24 mouse cellular contexts compared by ENCODE assay signal in genomic region chr6:127362166-127362565, GRCm38 (mm10).
DNase-seq lines count a peak whose midpoint lies in the region; ATAC-seq lines count a peak whose summit lies in the region.
"Had no signal": no experiment of that assay in that cellular context is flagged by ENCODE, and none has a peak within 500 bp of the region (broad histone marks: within the 10 kb centered on the region; RNA-seq: fewer than 3 reads in every experiment).

No protein-coding gene starts in this region.

- peak overlapping the region; percentile 87 for H3K27ac ChIP-seq in midbrain, embryonic 10.5 days (replicated peaks)
- no peak overlapping the region for H3K27ac ChIP-seq in midbrain, embryonic 14.5 days (replicated peaks; ENCODE audit: low read depth, low read length)
- H3K27ac ChIP-seq in embryonic facial prominence, embryonic 10.5 days (replicated peaks), result peak overlapping the region; percentile 59
- H3K27ac ChIP-seq in limb, embryonic 10.5 days, result 0 out of 2 replicates have a peak overlapping the region, but pooled peaks have one; percentile 10
- H3K27ac ChIP-seq: heart, adult 2 months; heart, embryonic 13.5 days; hindbrain, embryonic 14.5 days; hindbrain, postnatal 0 days had no signal

- H3K4me2 ChIP-seq in midbrain, embryonic 14.5 days (ENCODE audit: low read length), result no peak overlapping the region
- H3K4me2 ChIP-seq: heart, embryonic 13.5 days; hindbrain, embryonic 14.5 days had no signal

- intact Hi-C loops in heart, postnatal 36 days (cut with DNase I), result no loop called here

- peaks cover 55% of the 10 kb centered on the region for H3K27me3 ChIP-seq in midbrain, embryonic 10.5 days (ENCODE audit: low read depth, poor library complexity, severe bottlenecking)
- peaks cover 6% of the 10 kb centered on the region; the same call in 1 of the 2 replicates for H3K27me3 ChIP-seq in midbrain, embryonic 14.5 days (ENCODE audit: control insufficient read depth, insufficient read depth, low read length)
- peaks cover 47% of the 10 kb centered on the region for H3K27me3 ChIP-seq in embryonic facial prominence, embryonic 10.5 days (replicated peaks; ENCODE audit: low read depth, poor library complexity, severe bottlenecking)
- peaks cover 22% of the 10 kb centered on the region; the same call in 1 of the 2 replicates for H3K27me3 ChIP-seq in limb, embryonic 10.5 days (ENCODE audit: low read depth, poor library complexity, severe bottlenecking)
- H3K27me3 ChIP-seq: Patski had no signal

- H3K4me3 ChIP-seq in midbrain, embryonic 10.5 days, result no peak overlapping the region
- H3K4me3 ChIP-seq in midbrain, embryonic 14.5 days (replicated peaks; ENCODE audit: low read depth, low read length), result no peak overlapping the region
- H3K4me3 ChIP-seq in embryonic facial prominence, embryonic 10.5 days, result no peak overlapping the region
- H3K4me3 ChIP-seq in limb, embryonic 10.5 days, result no peak overlapping the region
- H3K4me3 ChIP-seq: heart, adult 2 months; heart, embryonic 10.5 days; heart, embryonic 13.5 days had no signal

- no peak overlapping the region for H3K9ac ChIP-seq in midbrain, embryonic 14.5 days (replicated peaks; ENCODE audit: low read length)
- H3K9ac ChIP-seq: hindbrain, embryonic 14.5 days had no signal

- H3K36me3 ChIP-seq in midbrain, embryonic 10.5 days, result no peaks in the 10 kb centered on the region
- no peaks in the 10 kb centered on the region for H3K36me3 ChIP-seq in midbrain, embryonic 14.5 days (ENCODE audit: control insufficient read depth, insufficient read depth, low read length)
- H3K36me3 ChIP-seq in embryonic facial prominence, embryonic 10.5 days (replicated peaks), result no peaks in the 10 kb centered on the region
- no peaks in the 10 kb centered on the region for H3K36me3 ChIP-seq in limb, embryonic 10.5 days
- H3K36me3 ChIP-seq: G1E; heart, embryonic 10.5 days; heart, embryonic 13.5 days had no signal

- WGBS in midbrain, embryonic 10.5 days, result 74% methylated on average over 5 of the region's 5 CpGs
- 67% methylated on average over 5 of the region's 5 CpGs for WGBS in midbrain, embryonic 14.5 days
- WGBS in embryonic facial prominence, embryonic 10.5 days, result 79% methylated on average over 5 of the region's 5 CpGs
- WGBS in limb, embryonic 10.5 days, result 82% methylated on average over 5 of the region's 5 CpGs

- no peaks in the 10 kb centered on the region for H3K9me3 ChIP-seq in midbrain, embryonic 10.5 days (replicated peaks)
- no peaks in the 10 kb centered on the region for H3K9me3 ChIP-seq in midbrain, embryonic 14.5 days (ENCODE audit: control insufficient read depth, low read length)
- no peaks in the 10 kb centered on the region for H3K9me3 ChIP-seq in embryonic facial prominence, embryonic 10.5 days
- no peaks in the 10 kb centered on the region for H3K9me3 ChIP-seq in limb, embryonic 10.5 days (replicated peaks)
- H3K9me3 ChIP-seq: G1E; heart, embryonic 10.5 days; heart, embryonic 13.5 days had no signal

- no peak for ATAC-seq in midbrain, embryonic 14.5 days (ENCODE audit: low FRiP score, low TSS enrichment)
- ATAC-seq: forebrain, embryonic 14.5 days; hindbrain, postnatal 0 days; inflammation-experienced regulatory T-cells, adult 6 months; Patski had no signal

- peaks cover 89% of the 10 kb centered on the region for H3K4me1 ChIP-seq in midbrain, embryonic 10.5 days
- H3K4me1 ChIP-seq in midbrain, embryonic 14.5 days (ENCODE audit: control insufficient read depth, insufficient read depth, low read length), result peaks cover 5% of the 10 kb centered on the region
- peaks cover 64% of the 10 kb centered on the region for H3K4me1 ChIP-seq in embryonic facial prominence, embryonic 10.5 days
- peaks cover 27% of the 10 kb centered on the region for H3K4me1 ChIP-seq in limb, embryonic 10.5 days

- peak; percentile 78 for DNase-seq in heart, adult 11 months
- DNase-seq in heart, postnatal 36 days, result no peak
- DNase-seq in midbrain, embryonic 10.5 days (ENCODE audit: low spot score), result peak; percentile 18
- no peak for DNase-seq in midbrain, embryonic 14.5 days
- no peak for DNase-seq in embryonic facial prominence, embryonic 10.5 days (ENCODE audit: low spot score)
- DNase-seq in limb, embryonic 10.5 days (ENCODE audit: low spot score), result no peak
- DNase-seq in yolk sac, embryonic 10.5 days (ENCODE audit: low spot score), result no peak
- DNase-seq: adrenal gland, postnatal 10 days; B cell, adult 2 months; cerebellum, adult 11 months; cerebellum, adult 2 months; cerebellum, adult 9-11 months; cerebellum, postnatal 25 days; gastrocnemius, postnatal 25 days; heart, postnatal 14 days had no signal

Comparison
In these comparisons a context has a peak if more than half of its experiments do, and no peak if none do; other contexts are left out.
1. DNase-seq: peak in heart, adult 11 months (single experiment) and midbrain, embryonic 10.5 days (single experiment); none in heart, postnatal 36 days (0 of 2), midbrain, embryonic 14.5 days (single experiment), embryonic facial prominence, embryonic 10.5 days (single experiment), limb, embryonic 10.5 days (single experiment) and yolk sac, embryonic 10.5 days (single experiment).